Comparison of ENCODE assay signal across 20 mouse cellular contexts in the genomic region with DNA sequence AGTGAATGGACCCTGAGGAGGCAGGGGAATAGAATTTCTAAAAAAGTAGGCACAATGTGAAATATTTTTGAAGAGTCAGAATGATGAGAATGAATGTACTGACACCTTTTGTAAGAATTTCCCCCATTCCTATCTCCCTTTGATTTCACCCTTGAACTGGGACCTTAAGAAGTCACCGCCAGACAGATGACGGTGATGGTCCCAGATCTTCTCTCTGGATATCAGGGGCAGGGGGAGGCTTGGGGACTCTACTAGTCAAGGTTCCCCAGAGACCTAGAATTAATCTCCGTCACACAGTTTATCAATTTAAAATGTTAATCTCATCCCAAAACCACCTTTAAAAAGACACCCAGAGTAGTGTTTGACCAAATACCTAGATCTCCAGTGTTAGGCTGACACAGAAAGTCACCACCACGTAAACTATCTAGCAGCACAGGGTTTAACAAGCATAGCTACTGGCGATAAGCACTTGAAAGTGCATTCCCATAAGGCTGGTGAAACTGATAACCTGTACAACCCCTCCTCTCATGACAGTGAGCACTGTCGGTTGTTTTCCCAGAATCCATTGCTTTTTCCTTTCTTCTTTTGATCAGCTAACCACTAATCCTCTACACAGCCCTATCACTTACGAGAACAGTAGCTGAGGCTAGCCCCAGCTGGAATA.
DNase-seq lines count a peak whose midpoint lies in the region; ATAC-seq and TF ChIP-seq lines count a peak whose summit lies in the region.
"Had no signal": no experiment of that assay in that cellular context is flagged by ENCODE, and none has a peak within 500 bp of the region (broad histone marks: within the 10 kb centered on the region; RNA-seq: fewer than 3 reads in every experiment).

No protein-coding gene starts in this region.

- TF ChIP-seq EP300 in liver, embryonic 14.5 days (IDR thresholded peaks at IDR 0.05; ENCODE audit: low read depth) = peak; percentile 96

- 52% methylated on average over 7 of the region's 7 CpGs for WGBS in heart, embryonic 11.5 days (ENCODE audit: insufficient replicate concordance)
- 81% methylated on average over 7 of the region's 7 CpGs for WGBS in intestine, embryonic 15.5 days
- WGBS in liver, embryonic 14.5 days (ENCODE audit: insufficient replicate concordance) = 29% methylated on average over 7 of the region's 7 CpGs

- H3K4me1 ChIP-seq in heart, embryonic 11.5 days (ENCODE audit: control insufficient read depth, insufficient read depth, low read length) = no peaks in the 10 kb centered on the region
- H3K4me1 ChIP-seq in intestine, embryonic 15.5 days (replicated peaks) = no peaks in the 10 kb centered on the region
- peaks cover 20 to 28% of the 10 kb centered on the region in 2 experiments for H3K4me1 ChIP-seq in liver, embryonic 14.5 days (replicated peaks; ENCODE audit: control insufficient read depth in 2 of 2, insufficient read depth in 2 of 2, low read length in 1 of 2)
- H3K4me1 ChIP-seq: heart, embryonic 15.5 days; midbrain, embryonic 15.5 days had no signal

- intact Hi-C loops in heart, postnatal 10 days (cut with DNase I) = no loop called here

- H3K9me3 ChIP-seq in heart, embryonic 11.5 days (replicated peaks; ENCODE audit: control insufficient read depth, low read length) = no peaks in the 10 kb centered on the region
- H3K9me3 ChIP-seq in intestine, embryonic 15.5 days = no peaks in the 10 kb centered on the region
- H3K9me3 ChIP-seq in liver, embryonic 14.5 days (ENCODE audit: control insufficient read depth, low read length) = no peaks in the 10 kb centered on the region
- H3K9me3 ChIP-seq: embryonic facial prominence, embryonic 13.5 days; heart, embryonic 15.5 days; midbrain, embryonic 15.5 days had no signal

- no peaks in the 10 kb centered on the region for H3K36me3 ChIP-seq in heart, embryonic 11.5 days (ENCODE audit: control insufficient read depth, insufficient read depth, low read length)
- no peaks in the 10 kb centered on the region for H3K36me3 ChIP-seq in intestine, embryonic 15.5 days
- no peaks in the 10 kb centered on the region for H3K36me3 ChIP-seq in liver, embryonic 14.5 days (replicated peaks; ENCODE audit: control insufficient read depth, insufficient read depth, low read depth)
- H3K36me3 ChIP-seq: embryonic facial prominence, embryonic 13.5 days; heart, embryonic 15.5 days; midbrain, embryonic 15.5 days had no signal

- H3K27me3 ChIP-seq in heart, embryonic 11.5 days (ENCODE audit: control insufficient read depth, insufficient read depth, low read length) = no peaks in the 10 kb centered on the region
- no peaks in the 10 kb centered on the region for H3K27me3 ChIP-seq in intestine, embryonic 15.5 days (replicated peaks)
- no peaks in the 10 kb centered on the region for H3K27me3 ChIP-seq in liver, embryonic 14.5 days (ENCODE audit: control insufficient read depth, insufficient read depth, low read length)
- H3K27me3 ChIP-seq: heart, embryonic 15.5 days; midbrain, embryonic 15.5 days had no signal

- no peak overlapping the region for H3K4me3 ChIP-seq in heart, embryonic 11.5 days (ENCODE audit: low read depth, low read length)
- no peak overlapping the region for H3K4me3 ChIP-seq in intestine, embryonic 15.5 days (replicated peaks)
- peak overlapping the region; percentile 19 to 26; a peak in 3 of 4 replicates for H3K4me3 ChIP-seq in liver, embryonic 14.5 days (ENCODE audit: insufficient read depth in 1 of 2, low read depth in 2 of 2, low read length in 2 of 2)
- H3K4me3 ChIP-seq: embryonic facial prominence, embryonic 13.5 days; heart, embryonic 15.5 days; midbrain, embryonic 15.5 days had no signal

- DNase-seq in heart, postnatal 10 days = no peak
- DNase-seq in c-Kit-negative CD71-positive TER-119-positive erythroid progenitor cells, embryonic 14.5 days (ENCODE audit: low read depth, low spot score) = peak; percentile 6
- peak; percentile 35 to 80 (median 37) for DNase-seq in liver, embryonic 14.5 days (ENCODE audit: low read depth in 3 of 3, low spot score in 3 of 3)
- DNase-seq in gastrocnemius, postnatal 4 days (ENCODE audit: low spot score in 2 of 2) = no peak
- DNase-seq in gastrocnemius, adult 18-20 months (ENCODE audit: low spot score) = no peak
- DNase-seq: adrenal gland, postnatal 10 days; B cell, adult 2 months; cerebellum, adult 2 months; gastrocnemius, postnatal 25 days; kidney, adult 18-20 months; kidney, postnatal 25 days; layer of hippocampus, adult 9-11 months; right cerebral cortex, adult 18-20 months had no signal

- peak; percentile 72 for ATAC-seq in heart, embryonic 11.5 days (replicated peaks; ENCODE audit: insufficient number of reproducible peaks, low FRiP score, low TSS enrichment)
- peak; percentile 23; the same call in 1 of the 2 replicates for ATAC-seq in intestine, embryonic 15.5 days
- ATAC-seq in liver, embryonic 14.5 days (ENCODE audit: insufficient read depth) = peak; percentile 100
- ATAC-seq: lung, postnatal 0 days; midbrain, embryonic 15.5 days had no signal

- no peak for TF ChIP-seq CTCF in liver, embryonic 14.5 days (IDR thresholded peaks at IDR 0.05; ENCODE audit: low read depth)

- H3K9ac ChIP-seq in heart, embryonic 11.5 days (ENCODE audit: low read depth, low read length) = no peak overlapping the region
- H3K9ac ChIP-seq in intestine, embryonic 15.5 days = no peak overlapping the region
- peak overlapping the region; percentile 47 for H3K9ac ChIP-seq in liver, embryonic 14.5 days (replicated peaks)
- H3K9ac ChIP-seq: embryonic facial prominence, embryonic 13.5 days; heart, embryonic 15.5 days; hindbrain, embryonic 14.5 days; midbrain, embryonic 15.5 days had no signal

- H3K27ac ChIP-seq in heart, embryonic 11.5 days (ENCODE audit: low read depth, low read length) = peak overlapping the region; percentile 22; the same call in 1 of the 2 replicates
- no peak overlapping the region for H3K27ac ChIP-seq in intestine, embryonic 15.5 days
- H3K27ac ChIP-seq in liver, embryonic 14.5 days = peak overlapping the region; percentile 87
- H3K27ac ChIP-seq: embryonic facial prominence, embryonic 13.5 days; heart, embryonic 15.5 days; hindbrain, embryonic 14.5 days; midbrain, embryonic 15.5 days had no signal

- no peak overlapping the region for H3K4me2 ChIP-seq in heart, embryonic 11.5 days
- H3K4me2 ChIP-seq in intestine, embryonic 15.5 days (replicated peaks) = no peak overlapping the region
- peak overlapping the region; percentile 60 for H3K4me2 ChIP-seq in liver, embryonic 14.5 days (ENCODE audit: low read depth)
- H3K4me2 ChIP-seq: embryonic facial prominence, embryonic 13.5 days; heart, embryonic 15.5 days; hindbrain, embryonic 14.5 days; midbrain, embryonic 15.5 days had no signal

Comparison
In these comparisons a context has a peak if more than half of its experiments do, and no peak if none do; other contexts are left out.
1. ATAC-seq: peak in every context shown above with its lines; median percentile 100 in liver, embryonic 14.5 days; 72 in heart, embryonic 11.5 days; 23 in intestine, embryonic 15.5 days.
2. H3K4me3 ChIP-seq: peak in liver, embryonic 14.5 days (2 of 2); none in heart, embryonic 11.5 days (single experiment) and intestine, embryonic 15.5 days (single experiment).
3. DNase-seq: peak in c-Kit-negative CD71-positive TER-119-positive erythroid progenitor cells, embryonic 14.5 days (single experiment) and liver, embryonic 14.5 days (3 of 3); none in heart, postnatal 10 days (0 of 2), gastrocnemius, postnatal 4 days (0 of 2) and gastrocnemius, adult 18-20 months (single experiment).